Mouse (Mus musculus): ENCODE results near the gene Cnnm4. TPM values are rescaled to one million over a fixed set of nuclear protein-coding genes. Genes with fewer than 3 reads are reported as not detected.
A peak's percentile ranks its signal among the peaks of the same experiment; 100 is the strongest.

The Cnnm4 gene
- 10 to 100 TPM; 11.5 to 13.9 (median 12.1) TPM for polyA plus RNA-seq (2017; shearing (Covaris generic))

- peak; percentile 87 for ATAC-seq
Measured at GRCm38 (mm10) chr1:36471181-36472105, at the start of gene Cnnm4. Gene Cnnm4, plus strand, starts transcription at chr1:36471620.

GRCm38 (mm10) chr1:36429511-36429910 lies 41.9 kb upstream of the Cnnm4 start:
- no peak for ATAC-seq

- ATAC-seq, result no peak
Measured at GRCm38 (mm10) chr1:36432999-36433398, 38.4 kb upstream of the Cnnm4 start.

GRCm38 (mm10) chr1:36433616-36434015 lies 37.8 kb upstream of the Cnnm4 start:
- ATAC-seq, result no peak

GRCm38 (mm10) chr1:36435071-36435470 lies 36.3 kb upstream of the Cnnm4 start:
- no peak for ATAC-seq

GRCm38 (mm10) chr1:36436515-36436914 lies 34.9 kb upstream of the Cnnm4 start:
- no peak for ATAC-seq

- ATAC-seq, result no peak
Measured at GRCm38 (mm10) chr1:36437223-36437622, 34.2 kb upstream of the Cnnm4 start.

GRCm38 (mm10) chr1:36441101-36441500 lies 30.3 kb upstream of the Cnnm4 start:
- ATAC-seq, result no peak

GRCm38 (mm10) chr1:36444471-36445464 lies 26.7 kb upstream of the Cnnm4 start, which contains the start of gene Lman2l:
Gene Lman2l, minus strand, starts transcription at chr1:36445271.
- peak; percentile 100 for ATAC-seq

- no peak for ATAC-seq
Measured at GRCm38 (mm10) chr1:36445508-36445907, 25.9 kb upstream of the Cnnm4 start.

GRCm38 (mm10) chr1:36446106-36446824 lies 25.2 kb upstream of the Cnnm4 start:
- ATAC-seq, result no peak

- ATAC-seq, result no peak
Measured at GRCm38 (mm10) chr1:36446841-36447240, 24.6 kb upstream of the Cnnm4 start.

GRCm38 (mm10) chr1:36454055-36454815 lies 17.2 kb upstream of the Cnnm4 start:
- ATAC-seq, result no peak

- no peak for ATAC-seq
Measured at GRCm38 (mm10) chr1:36457388-36458014, 13.9 kb upstream of the Cnnm4 start.

GRCm38 (mm10) chr1:36458169-36458568 lies 13.3 kb upstream of the Cnnm4 start:
- ATAC-seq, result no peak

- peak; percentile 41 for ATAC-seq
Measured at GRCm38 (mm10) chr1:36461829-36462228, 9.6 kb upstream of the Cnnm4 start.

GRCm38 (mm10) chr1:36465641-36466160 lies 5.7 kb upstream of the Cnnm4 start:
- no peak for ATAC-seq

GRCm38 (mm10) chr1:36467446-36467845 lies 4.0 kb upstream of the Cnnm4 start:
- ATAC-seq, result no peak

- no peak for ATAC-seq
Measured at GRCm38 (mm10) chr1:36469811-36470444, 1.5 kb upstream of the Cnnm4 start.

GRCm38 (mm10) chr1:36472106-36472440 lies 653 bp downstream of the Cnnm4 start:
- peak; percentile 18 for ATAC-seq
